Mouse (Mus musculus) kidney, embryonic 15.5 days (tissue): ENCODE data around the gene Fgf12. TPM values are rescaled to one million over a fixed set of nuclear protein-coding genes. Genes with fewer than 3 reads are reported as not detected.

Source experiments
- ATAC-seq: fragments of 200-750 bp; cut with Nextera tagmentation; replicated peaks from 2 replicates; pipeline ENCODE4 v1.8.0; 2017; ENCODE audit warnings: moderate TSS enrichment; ENCODE audit not compliant: low FRiP score
- H3K27ac ChIP-seq: fragments of 300-500 bp; sonication (generic); 2 replicates; pipeline ENCODE4 v1.5.1; 2015; ENCODE audit warnings: mild to moderate bottlenecking, inconsistent platforms
- H3K27me3 ChIP-seq: fragments of 300-500 bp; sonication (generic); 2 replicates; pipeline ENCODE4 v1.6.1; 2015; ENCODE audit warnings: inconsistent platforms
- H3K36me3 ChIP-seq: fragments of 300-500 bp; sonication (generic); 2 replicates; pipeline ENCODE4 v1.6.1; 2015; ENCODE audit warnings: inconsistent platforms
- H3K4me1 ChIP-seq: fragments of 300-500 bp; sonication (generic); 2 replicates; pipeline ENCODE4 v1.6.1; 2015; ENCODE audit warnings: inconsistent platforms
- H3K4me2 ChIP-seq: fragments of 300-500 bp; sonication (generic); 2 replicates; pipeline ENCODE4 v1.6.1; 2015; ENCODE audit warnings: moderate library complexity, mild to moderate bottlenecking, inconsistent platforms
- H3K4me3 ChIP-seq: fragments of 300-500 bp; sonication (generic); replicated peaks from 2 replicates; pipeline ENCODE4 v1.5.1; 2015; ENCODE audit warnings: mild to moderate bottlenecking, inconsistent platforms
- H3K9ac ChIP-seq: fragments of 300-500 bp; sonication (generic); 2 replicates; pipeline ENCODE4 v1.6.1; 2015; ENCODE audit warnings: mild to moderate bottlenecking, inconsistent platforms
- H3K9me3 ChIP-seq: fragments of 300-500 bp; sonication (generic); replicated peaks from 2 replicates; pipeline ENCODE4 v1.6.1; 2016; ENCODE audit warnings: inconsistent platforms
- WGBS: fragments of 180-500 bp; shearing (Covaris S2); methylation state at CpG from one replicate; pipeline ENCODE4 v1.1.7; 2015; ENCODE audit warnings: mixed read lengths; 5-methylcytosine and 5-hydroxymethylcytosine counted together
- polyA plus RNA-seq: library from polyadenylated mRNA; unstranded; fragments of >200 nt; fragmentation: Nextera tagmentation; extraction: Ambion mirVana; gene quantifications from 2 replicates; pipeline ENCODE4 v1.2.1, GENCODE M21; 2015

The Fgf12 gene
- polyA plus RNA-seq, 1 experiment from 2014 or later: 2.0 TPM

DNA sequence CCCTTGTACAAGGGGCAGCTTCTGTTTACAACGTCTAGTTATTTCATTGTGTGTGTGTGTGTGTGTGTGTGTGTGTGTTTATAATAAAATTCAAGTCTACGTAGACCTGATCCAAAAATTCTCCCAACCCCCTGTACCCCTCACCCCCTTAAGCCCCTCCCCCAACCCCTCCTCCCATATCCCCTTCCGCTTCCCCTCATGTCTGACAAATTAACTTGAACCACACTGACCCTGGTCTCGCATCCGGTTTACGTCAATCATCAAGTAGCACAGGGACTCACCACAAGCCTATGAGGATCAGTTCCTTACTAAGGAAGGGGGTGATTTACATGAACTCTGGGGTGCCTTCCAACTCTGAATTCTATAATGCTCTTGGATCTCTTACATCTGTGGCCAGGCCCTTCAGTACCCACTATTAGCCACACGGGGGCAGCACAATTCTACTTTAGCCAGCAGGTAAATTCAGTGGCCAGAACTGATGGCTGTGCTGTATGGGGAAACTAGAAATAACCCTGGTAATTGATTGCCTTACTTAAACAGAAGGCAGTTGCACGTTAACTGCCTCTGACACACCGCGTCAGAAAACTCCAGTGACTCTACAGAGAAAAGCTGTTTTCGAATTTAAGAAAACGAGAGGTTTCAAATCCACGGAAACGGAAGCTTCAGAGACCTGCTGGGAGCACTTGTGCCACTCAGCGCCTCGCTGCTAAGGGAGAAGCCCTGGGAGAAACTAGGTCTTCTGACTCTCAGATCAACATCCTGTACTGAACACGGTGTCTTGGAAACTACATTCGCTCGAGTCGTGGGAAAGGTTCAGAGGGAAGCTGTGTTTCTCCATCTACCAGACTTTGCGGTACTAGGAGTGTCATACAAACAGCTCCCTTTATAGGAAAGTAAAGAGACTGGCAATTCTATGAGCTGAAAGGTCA lies 235.0 kb downstream of the Fgf12 start:
- no peak overlapping the region for H3K27ac ChIP-seq
- H3K4me3 ChIP-seq: peak overlapping the region; percentile 31
- H3K36me3 ChIP-seq: no peaks in the 10 kb centered on the region
- peak overlapping the region; percentile 59 for H3K4me2 ChIP-seq
- H3K9ac ChIP-seq: no peak overlapping the region
- H3K4me1 ChIP-seq: peaks cover 6% of the 10 kb centered on the region; the same call in 1 of the 2 replicates
- H3K27me3 ChIP-seq: no peaks in the 10 kb centered on the region
- H3K9me3 ChIP-seq: no peaks in the 10 kb centered on the region
- 26% methylated on average over 21 of the region's 21 CpGs for WGBS
- peak; percentile 88 for ATAC-seq

DNA sequence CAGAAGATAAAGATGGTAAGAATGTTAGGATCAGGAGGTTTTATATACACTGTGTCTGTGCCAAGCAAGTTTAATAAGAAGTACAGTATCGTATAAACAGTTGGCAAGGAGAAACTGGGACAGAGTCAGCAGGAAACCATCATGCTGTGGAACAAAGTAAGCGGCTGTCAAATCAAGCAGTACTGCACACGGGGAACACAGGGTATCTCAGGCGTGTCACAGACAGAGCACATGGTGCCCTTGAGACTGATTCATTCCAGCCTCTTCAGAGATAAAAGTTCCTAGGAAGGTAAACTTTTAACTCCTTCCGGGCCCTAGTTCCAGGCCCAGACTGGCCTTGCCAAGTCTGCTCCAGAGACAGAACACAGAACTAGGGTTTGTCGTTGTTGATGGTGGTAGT lies 240.4 kb downstream of the Fgf12 start:
- 0 out of 2 replicates have a peak, but pooled peaks have one; percentile 49 for ATAC-seq
- Histone ChIP-seq H3K27ac (no peak overlapping the region), H3K4me3 (no peak overlapping the region), H3K27me3 (no peaks in the 10 kb centered on the region), H3K4me2 (no peak overlapping the region), H3K4me1 (peaks cover 3% of the 10 kb centered on the region; the same call in 1 of the 2 replicates), H3K36me3 (no peaks in the 10 kb centered on the region), H3K9ac (no peak overlapping the region), H3K9me3 (no peaks in the 10 kb centered on the region)
- WGBS: 41% methylated on average over 6 of the region's 6 CpGs

DNA sequence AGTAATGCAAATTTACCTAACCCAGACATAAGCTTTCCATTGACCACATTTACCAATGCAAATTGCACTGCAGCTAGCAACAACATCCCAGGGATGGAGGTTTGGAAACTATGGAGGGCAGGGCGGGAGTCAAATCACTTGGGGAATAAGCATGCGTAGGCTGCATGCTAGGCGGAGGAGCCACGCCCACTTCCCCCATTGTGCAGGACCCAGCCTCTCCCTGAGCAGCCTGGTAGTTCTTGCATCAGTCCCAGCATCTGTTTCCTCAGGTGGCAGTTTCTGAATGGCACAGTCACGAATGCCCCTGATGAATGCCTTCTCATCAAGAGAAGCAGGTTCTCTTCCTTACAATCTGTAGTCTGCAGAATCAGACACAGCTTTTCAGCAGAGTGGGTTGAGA lies 241.5 kb downstream of the Fgf12 start:
- no peak overlapping the region for H3K4me3 ChIP-seq
- no peak overlapping the region for H3K27ac ChIP-seq
- no peak for ATAC-seq
- H3K27me3 ChIP-seq: no peaks in the 10 kb centered on the region
- no peak overlapping the region for H3K4me2 ChIP-seq
- no peaks in the 10 kb centered on the region for H3K9me3 ChIP-seq
- peaks cover 3% of the 10 kb centered on the region; the same call in 1 of the 2 replicates for H3K4me1 ChIP-seq
- no peak overlapping the region for H3K9ac ChIP-seq
- WGBS: 48% methylated on average over 5 of the region's 5 CpGs
- H3K36me3 ChIP-seq: no peaks in the 10 kb centered on the region

- no peak for ATAC-seq
- WGBS: 84% methylated on average over 12 of the region's 12 CpGs
These were observed 254.8 kb downstream of the Fgf12 start for GRCm38 (mm10) chr16:28497971-28498607.

DNA sequence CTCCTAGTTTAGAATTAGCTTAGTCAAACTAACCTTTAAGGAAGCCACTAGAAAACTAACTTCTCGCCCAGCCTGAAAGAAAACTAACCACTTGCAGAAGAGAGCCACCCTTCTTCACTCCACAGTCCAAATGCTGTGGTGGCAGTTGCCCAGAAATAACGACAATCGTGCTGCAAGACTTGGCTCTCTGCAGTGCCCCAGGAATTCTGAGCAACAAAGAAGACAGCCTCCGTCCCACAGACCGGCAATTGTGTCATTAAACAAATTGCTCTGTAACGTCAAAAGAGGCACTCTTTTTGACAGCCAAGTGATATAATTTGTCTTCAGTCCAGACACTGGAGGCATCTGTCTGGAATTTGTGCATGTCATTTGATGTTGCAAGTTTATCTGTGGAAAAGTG lies 261.2 kb downstream of the Fgf12 start:
- Histone ChIP-seq H3K36me3 (no peaks in the 10 kb centered on the region), H3K27ac (no peak overlapping the region), H3K27me3 (peaks cover 13% of the 10 kb centered on the region), H3K4me2 (no peak overlapping the region), H3K4me3 (no peak overlapping the region), H3K9me3 (no peaks in the 10 kb centered on the region), H3K4me1 (no peaks in the 10 kb centered on the region), H3K9ac (no peak overlapping the region)
- ATAC-seq: no peak
- 23% methylated on average over 6 of the region's 6 CpGs for WGBS

More at GRCm38 (mm10) chr16:28497971-28498607, 254.8 kb downstream of the Fgf12 start:
- no peaks in the 10 kb centered on the region for H3K36me3 ChIP-seq
- H3K4me1 ChIP-seq: no peaks in the 10 kb centered on the region
- no peak overlapping the region for H3K4me2 ChIP-seq
- no peak overlapping the region for H3K27ac ChIP-seq
- H3K9ac ChIP-seq: no peak overlapping the region
- H3K9me3 ChIP-seq: no peaks in the 10 kb centered on the region
- no peaks in the 10 kb centered on the region for H3K27me3 ChIP-seq
- no peak overlapping the region for H3K4me3 ChIP-seq

- Histone ChIP-seq H3K4me1 (no peaks in the 10 kb centered on the region), H3K9ac (no peak overlapping the region), H3K36me3 (no peaks in the 10 kb centered on the region), H3K27ac (no peak overlapping the region), H3K4me3 (no peak overlapping the region), H3K27me3 (peaks cover 13% of the 10 kb centered on the region), H3K4me2 (no peak overlapping the region), H3K9me3 (no peaks in the 10 kb centered on the region)
- ATAC-seq: peak; percentile 77
- WGBS: 10% methylated on average over 6 of the region's 6 CpGs
These were observed 262.4 kb downstream of the Fgf12 start for GRCm38 (mm10) chr16:28490515-28490914.

DNA sequence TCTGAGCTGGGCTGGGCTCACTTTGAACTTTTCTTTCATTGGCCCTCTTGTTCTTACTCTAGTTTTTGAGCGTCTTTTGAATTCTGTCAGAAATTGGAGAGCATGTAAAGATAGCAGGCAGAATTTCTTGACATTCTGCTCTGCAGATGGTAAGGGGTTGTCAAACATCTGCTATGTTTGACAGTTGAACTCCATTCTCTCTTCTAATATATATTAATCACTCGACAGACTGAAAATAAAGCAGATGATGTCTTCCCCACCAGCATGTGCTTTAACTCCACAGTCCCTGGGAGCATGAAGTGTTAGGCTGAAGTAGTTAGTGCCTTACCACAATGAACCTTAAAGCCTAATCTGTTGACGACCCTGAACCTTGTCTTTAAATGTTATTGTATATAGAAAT lies 267.9 kb downstream of the Fgf12 start:
- H3K9ac ChIP-seq: no peak overlapping the region
- H3K27ac ChIP-seq: no peak overlapping the region
- WGBS: 77% methylated on average over 3 of the region's 3 CpGs
- no peaks in the 10 kb centered on the region for H3K27me3 ChIP-seq
- ATAC-seq: no peak
- no peaks in the 10 kb centered on the region for H3K9me3 ChIP-seq
- H3K4me3 ChIP-seq: no peak overlapping the region
- H3K36me3 ChIP-seq: no peaks in the 10 kb centered on the region
- no peak overlapping the region for H3K4me2 ChIP-seq
- no peaks in the 10 kb centered on the region for H3K4me1 ChIP-seq

GRCm38 (mm10) chr16:28479022-28479421 lies 273.8 kb downstream of the Fgf12 start:
- Histone ChIP-seq H3K27ac (no peak overlapping the region), H3K4me1 (no peaks in the 10 kb centered on the region), H3K27me3 (no peaks in the 10 kb centered on the region), H3K36me3 (no peaks in the 10 kb centered on the region), H3K4me2 (no peak overlapping the region), H3K9ac (no peak overlapping the region), H3K4me3 (no peak overlapping the region), H3K9me3 (no peaks in the 10 kb centered on the region)
- WGBS: 90% methylated on average over 2 of the region's 2 CpGs
- no peak for ATAC-seq

DNA sequence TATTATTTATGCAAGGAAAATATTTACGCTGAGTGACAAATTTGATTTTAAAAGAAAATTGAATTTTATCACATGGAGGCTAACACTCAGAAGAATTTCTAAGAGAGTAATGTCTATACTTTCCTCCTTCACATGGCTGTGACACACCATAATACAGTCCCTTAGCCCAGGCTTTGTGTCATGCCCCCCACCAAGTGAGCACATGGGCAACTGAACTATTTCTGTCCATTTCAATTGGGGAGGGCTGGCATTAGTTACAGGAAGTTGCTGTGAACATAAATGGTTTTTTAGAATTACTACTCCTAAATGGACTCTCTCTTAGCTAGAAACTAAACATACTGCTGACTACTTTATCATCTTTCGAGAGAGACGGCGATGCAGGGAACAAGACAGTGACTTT lies 276.2 kb downstream of the Fgf12 start:
- H3K9me3 ChIP-seq: no peaks in the 10 kb centered on the region
- H3K4me2 ChIP-seq: no peak overlapping the region
- no peaks in the 10 kb centered on the region for H3K36me3 ChIP-seq
- ATAC-seq: no peak
- 99% methylated on average over 4 of the region's 4 CpGs for WGBS
- H3K27ac ChIP-seq: no peak overlapping the region
- H3K9ac ChIP-seq: no peak overlapping the region
- H3K4me1 ChIP-seq: no peaks in the 10 kb centered on the region
- no peaks in the 10 kb centered on the region for H3K27me3 ChIP-seq
- no peak overlapping the region for H3K4me3 ChIP-seq

GRCm38 (mm10) chr16:28475553-28475952 lies 277.3 kb downstream of the Fgf12 start:
- Histone ChIP-seq H3K27ac (no peak overlapping the region), H3K9ac (no peak overlapping the region), H3K36me3 (no peaks in the 10 kb centered on the region), H3K4me2 (no peak overlapping the region), H3K27me3 (no peaks in the 10 kb centered on the region), H3K9me3 (no peaks in the 10 kb centered on the region), H3K4me1 (no peaks in the 10 kb centered on the region), H3K4me3 (no peak overlapping the region)
- 88% methylated on average over 1 of the region's 1 CpGs for WGBS
- no peak for ATAC-seq

DNA sequence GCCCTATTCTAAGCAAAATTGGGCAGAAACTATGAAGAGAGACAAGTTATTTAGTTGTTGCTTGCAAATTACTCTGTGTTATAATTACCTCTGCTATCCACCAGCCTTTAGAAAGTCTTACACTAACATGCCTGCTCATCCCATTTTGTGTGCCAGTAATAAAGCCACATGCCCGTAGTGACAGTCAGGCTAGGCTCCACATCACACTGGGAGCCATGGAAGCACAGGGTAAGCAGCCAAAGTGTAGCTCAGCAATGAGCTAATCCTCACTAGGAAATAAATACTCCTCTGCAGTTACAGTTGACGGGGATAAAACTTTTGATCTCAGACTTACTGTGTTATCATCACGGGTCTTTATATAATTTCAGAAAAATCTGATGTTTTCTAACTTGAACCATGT lies 298.0 kb downstream of the Fgf12 start:
- H3K4me3 ChIP-seq: no peak overlapping the region
- no peak overlapping the region for H3K27ac ChIP-seq
- H3K9me3 ChIP-seq: no peaks in the 10 kb centered on the region
- no peaks in the 10 kb centered on the region for H3K27me3 ChIP-seq
- no peak overlapping the region for H3K4me2 ChIP-seq
- H3K9ac ChIP-seq: no peak overlapping the region
- H3K36me3 ChIP-seq: no peaks in the 10 kb centered on the region
- ATAC-seq: no peak
- H3K4me1 ChIP-seq: no peaks in the 10 kb centered on the region
- WGBS: 77% methylated on average over 3 of the region's 3 CpGs

DNA sequence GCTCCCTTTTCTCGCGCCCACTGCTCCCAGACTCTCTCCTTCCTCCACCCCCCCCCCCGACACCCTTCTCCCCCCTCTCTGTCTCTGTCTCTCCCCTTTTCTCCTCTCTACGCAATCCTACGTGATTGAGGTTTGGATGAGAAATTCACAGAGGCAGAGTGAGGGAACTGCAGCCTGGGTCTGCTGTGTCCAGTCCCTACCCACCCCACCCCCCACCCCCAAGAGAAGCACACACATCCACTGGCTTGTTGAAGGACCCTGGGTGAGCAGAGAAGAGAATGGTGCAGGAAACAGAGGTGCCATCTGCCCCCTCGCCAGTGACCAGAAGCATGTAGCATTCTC lies 305.8 kb downstream of the Fgf12 start:
- ATAC-seq: peak; percentile 15
- Histone ChIP-seq H3K4me1 (peaks cover 24% of the 10 kb centered on the region; the same call in 1 of the 2 replicates), H3K9me3 (no peaks in the 10 kb centered on the region), H3K36me3 (no peaks in the 10 kb centered on the region), H3K4me2 (peak overlapping the region; percentile 95), H3K27ac (no peak overlapping the region), H3K27me3 (peaks cover 62% of the 10 kb centered on the region), H3K9ac (peak overlapping the region; percentile 55), H3K4me3 (peak overlapping the region; percentile 63)
- WGBS: 2% methylated on average over 5 of the region's 6 CpGs
